Mouse (Mus musculus): ENCODE data around the gene Cryl1. TPM values are rescaled to one million over a fixed set of nuclear protein-coding genes. Genes with fewer than 3 reads are reported as not detected.

Cryl1 gene
- total and polyA plus RNA-seq, 3 experiments: 17.8 to 22.0 TPM; not detected in 1

DNA sequence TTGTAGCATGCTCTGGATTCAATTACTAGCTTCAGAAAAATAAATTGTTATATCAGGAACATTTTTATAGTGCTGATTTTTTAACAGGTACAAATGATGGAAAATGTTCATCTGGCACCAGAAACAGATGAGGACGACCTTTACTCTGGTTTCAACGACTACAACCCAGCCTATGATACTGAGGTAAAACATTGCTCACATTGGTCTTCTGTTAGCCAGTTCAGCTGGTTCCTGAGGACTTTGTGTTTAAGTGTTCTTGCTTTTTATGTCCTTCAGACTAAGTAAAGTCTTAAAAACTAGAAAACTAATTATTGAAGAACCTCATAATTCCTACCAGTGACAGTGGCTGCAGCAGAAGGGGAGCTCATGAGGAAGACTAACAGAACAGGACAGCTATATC is 32.1 kb upstream of the Cryl1 start:
- no peak overlapping the region for H3K4me3 ChIP-seq (ENCODE audit: control insufficient read depth in 1 of 2, insufficient read depth in 1 of 2, low read depth in 2 of 2, low read length in 2 of 2)
- no peaks in the 10 kb centered on the region for H3K36me3 ChIP-seq (ENCODE audit: control insufficient read depth in 1 of 2, insufficient read depth in 2 of 2, low read length in 2 of 2)
- no peaks in the 10 kb centered on the region for H3K9me3 ChIP-seq (replicated peaks; ENCODE audit: insufficient read depth, low read length)
- no peak overlapping the region for H3K9ac ChIP-seq (ENCODE audit: control insufficient read depth, low read depth, low read length, poor library complexity, severe bottlenecking)
- TF ChIP-seq HCFC1 (IDR thresholded peaks at IDR 0.05; ENCODE audit: low read depth, low read length) (no peak), MAX (IDR thresholded peaks at IDR 0.05; ENCODE audit: low read length) (no peak), MYC (IDR thresholded peaks at IDR 0.05; ENCODE audit: low read depth, low read length) (no peak), ZKSCAN1 (IDR thresholded peaks at IDR 0.05; ENCODE audit: low read depth, low read length) (no peak), TCF12 (IDR thresholded peaks at IDR 0.05; ENCODE audit: low read depth, low read length) (no peak), MAFK (IDR thresholded peaks at IDR 0.05; ENCODE audit: borderline replicate concordance, low read depth, low read length) (no peak), ZC3H11A (IDR thresholded peaks at IDR 0.05; ENCODE audit: low read depth, low read length) (no peak), JUND (IDR thresholded peaks at IDR 0.05; ENCODE audit: low read depth, low read length) (no peak), ZNF384 (IDR thresholded peaks at IDR 0.05; ENCODE audit: low read depth, low read length) (no peak), USF1 (IDR thresholded peaks at IDR 0.05; ENCODE audit: low read depth, low read length) (no peak), ETS1 (IDR thresholded peaks at IDR 0.05; ENCODE audit: low read depth, low read length) (no peak), POLR2A (IDR thresholded peaks at IDR 0.05; ENCODE audit: control insufficient read depth in 1 of 2, insufficient read depth in 1 of 2, low read depth in 1 of 2, low read length in 2 of 2, poor library complexity in 1 of 2) (no peak), POLR2AphosphoS2 (IDR thresholded peaks at IDR 0.05; ENCODE audit: low read length) (no peak)
- no peak overlapping the region for H3K27ac ChIP-seq (ENCODE audit: control insufficient read depth, low read depth, low read length)
- H3K27me3 ChIP-seq (ENCODE audit: control insufficient read depth in 1 of 2, insufficient read depth in 2 of 2, low read length in 2 of 2): no peaks in the 10 kb centered on the region
- H3K79me2 ChIP-seq (ENCODE audit: control insufficient read depth, insufficient read depth, low read length, poor library complexity): no peaks in the 10 kb centered on the region
- H3K4me1 ChIP-seq (ENCODE audit: control insufficient read depth in 1 of 2, insufficient read depth in 2 of 2, low read length in 2 of 2): no peaks in the 10 kb centered on the region
- DNase-seq (ENCODE audit: low read depth, low spot score): no peak

DNA sequence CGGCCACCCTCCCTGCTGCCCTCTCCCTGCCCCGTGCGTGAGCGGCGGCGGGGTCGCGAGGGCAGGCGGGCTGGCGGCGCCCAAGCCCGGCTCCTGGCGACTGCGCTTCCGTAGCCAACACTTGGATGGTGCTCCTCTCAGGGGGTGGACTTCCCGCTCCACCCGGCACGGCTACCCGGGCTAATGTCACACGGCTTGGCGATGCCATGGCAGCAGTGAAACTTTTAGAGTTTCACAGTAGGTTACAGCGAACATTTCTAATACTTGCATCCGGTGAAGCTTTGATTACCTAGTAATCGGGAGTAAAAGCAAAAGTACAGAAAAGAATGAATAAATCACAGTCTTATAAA is 25.9 kb upstream of the Cryl1 start:
- H3K27ac ChIP-seq (ENCODE audit: control insufficient read depth, low read depth, low read length): no peak overlapping the region
- H3K4me3 ChIP-seq (ENCODE audit: control insufficient read depth in 1 of 2, insufficient read depth in 1 of 2, low read depth in 2 of 2, low read length in 2 of 2): peak overlapping the region; percentile 95 to 97

More for the DNA sequence above, 25.9 kb upstream of the Cryl1 start:
- no peaks in the 10 kb centered on the region; the same call in 1 of the 2 replicates for H3K79me2 ChIP-seq (ENCODE audit: control insufficient read depth, insufficient read depth, low read length, poor library complexity)
- peaks cover 0 to 4% of the 10 kb centered on the region in 2 experiments; a peak in 2 of 4 replicates for H3K36me3 ChIP-seq (ENCODE audit: control insufficient read depth in 1 of 2, insufficient read depth in 2 of 2, low read length in 2 of 2)
- H3K9ac ChIP-seq (ENCODE audit: control insufficient read depth, low read depth, low read length, poor library complexity, severe bottlenecking): peak overlapping the region; percentile 90
- peaks cover 8% of the 10 kb centered on the region in 2 experiments for H3K27me3 ChIP-seq (ENCODE audit: control insufficient read depth in 1 of 2, insufficient read depth in 2 of 2, low read length in 2 of 2)
- peak; percentile 4; the same call in 1 of the 2 replicates for TF ChIP-seq SIN3A (IDR thresholded peaks at IDR 0.05; ENCODE audit: low read length)
- TF ChIP-seq ZKSCAN1 (IDR thresholded peaks at IDR 0.05; ENCODE audit: low read depth, low read length): no peak
- TF ChIP-seq UBTF (IDR thresholded peaks at IDR 0.05; ENCODE audit: borderline replicate concordance, insufficient read depth, low read depth, low read length): no peak
- TF ChIP-seq USF2 (IDR thresholded peaks at IDR 0.05; ENCODE audit: borderline replicate concordance in 1 of 2, insufficient read depth in 1 of 2, low read depth in 1 of 2, low read length in 2 of 2): 0 out of 4 replicates have a peak, but pooled peaks of 1 of the 2 experiments have one; percentile 8
- DNase-seq (ENCODE audit: low read depth, low spot score): no peak
- H3K4me1 ChIP-seq (ENCODE audit: control insufficient read depth in 1 of 2, insufficient read depth in 2 of 2, low read length in 2 of 2): peaks cover 0 to 3% of the 10 kb centered on the region in 2 experiments; a peak in 1 of 4 replicates
- H3K9me3 ChIP-seq (replicated peaks; ENCODE audit: insufficient read depth, low read length): no peaks in the 10 kb centered on the region

Data from MEL (cell line).